Mouse (Mus musculus): ENCODE measurements at regions not wholly inside any gene's neighbourhood (a gene's known extent, or its start where the extent isn't known, plus 50 kb on each side); places are given as distances from the start of the nearest gene placed in this dataset.

- no peak for TF ChIP-seq CTCF (IDR thresholded peaks at IDR 0.05; ENCODE audit: low read depth)
- TF ChIP-seq EP300 (IDR thresholded peaks at IDR 0.05; ENCODE audit: low read depth), result no peak
- no peaks in the 10 kb centered on the region for H3K9me3 ChIP-seq (ENCODE audit: control insufficient read depth, low read length)
- no peak for ATAC-seq (ENCODE audit: insufficient read depth)
- no peaks in the 10 kb centered on the region for H3K27me3 ChIP-seq (ENCODE audit: control insufficient read depth, insufficient read depth, low read length)
- 61% methylated on average over 1 of the region's 1 CpGs for WGBS (ENCODE audit: insufficient replicate concordance)
- no peak for DNase-seq (ENCODE audit: low read depth in 3 of 3, low spot score in 3 of 3)
- H3K9ac ChIP-seq (replicated peaks), result no peak overlapping the region
- no peak overlapping the region for H3K4me2 ChIP-seq (ENCODE audit: low read depth)
- no peak overlapping the region for H3K4me3 ChIP-seq (ENCODE audit: insufficient read depth in 1 of 2, low read depth in 2 of 2, low read length in 2 of 2)
- no peaks in the 10 kb centered on the region for H3K4me1 ChIP-seq (replicated peaks; ENCODE audit: control insufficient read depth in 2 of 2, insufficient read depth in 2 of 2, low read length in 1 of 2)
- no peak overlapping the region for H3K27ac ChIP-seq
- no peaks in the 10 kb centered on the region for H3K36me3 ChIP-seq (replicated peaks; ENCODE audit: control insufficient read depth, insufficient read depth, low read depth)
Measured at GRCm38 (mm10) chr1:164620129-164620528, 162.0 kb upstream of the Atp1b1 start.

GRCm38 (mm10) chr1:164617871-164618270 lies 159.7 kb upstream of the Atp1b1 start:
- DNase-seq (ENCODE audit: low read depth in 3 of 3, low spot score in 3 of 3) (no peak), ATAC-seq (ENCODE audit: insufficient read depth) (no peak)
- no peaks in the 10 kb centered on the region for H3K4me1 ChIP-seq (replicated peaks; ENCODE audit: control insufficient read depth in 2 of 2, insufficient read depth in 2 of 2, low read length in 1 of 2)
- no peaks in the 10 kb centered on the region for H3K9me3 ChIP-seq (ENCODE audit: control insufficient read depth, low read length)
- no peak overlapping the region for H3K4me2 ChIP-seq (ENCODE audit: low read depth)
- H3K36me3 ChIP-seq (replicated peaks; ENCODE audit: control insufficient read depth, insufficient read depth, low read depth), result no peaks in the 10 kb centered on the region
- no peaks in the 10 kb centered on the region for H3K27me3 ChIP-seq (ENCODE audit: control insufficient read depth, insufficient read depth, low read length)
- no peak overlapping the region for H3K4me3 ChIP-seq (ENCODE audit: insufficient read depth in 1 of 2, low read depth in 2 of 2, low read length in 2 of 2)
- H3K27ac ChIP-seq, result no peak overlapping the region
- TF ChIP-seq CTCF (IDR thresholded peaks at IDR 0.05; ENCODE audit: low read depth), result no peak
- TF ChIP-seq EP300 (IDR thresholded peaks at IDR 0.05; ENCODE audit: low read depth), result no peak
- H3K9ac ChIP-seq (replicated peaks), result no peak overlapping the region

- ATAC-seq (ENCODE audit: insufficient read depth) (no peak), DNase-seq (ENCODE audit: low read depth in 3 of 3, low spot score in 3 of 3) (no peak)
- Histone ChIP-seq H3K4me1 (replicated peaks; ENCODE audit: control insufficient read depth in 2 of 2, insufficient read depth in 2 of 2, low read length in 1 of 2) (no peaks in the 10 kb centered on the region), H3K36me3 (replicated peaks; ENCODE audit: control insufficient read depth, insufficient read depth, low read depth) (no peaks in the 10 kb centered on the region), H3K4me2 (ENCODE audit: low read depth) (no peak overlapping the region), H3K9ac (replicated peaks) (no peak overlapping the region), H3K4me3 (ENCODE audit: insufficient read depth in 1 of 2, low read depth in 2 of 2, low read length in 2 of 2) (no peak overlapping the region), H3K27me3 (ENCODE audit: control insufficient read depth, insufficient read depth, low read length) (no peaks in the 10 kb centered on the region), H3K27ac (no peak overlapping the region), H3K9me3 (ENCODE audit: control insufficient read depth, low read length) (no peaks in the 10 kb centered on the region)
- 64% methylated on average over 5 of the region's 5 CpGs for WGBS (ENCODE audit: insufficient replicate concordance)
- TF ChIP-seq CTCF (IDR thresholded peaks at IDR 0.05; ENCODE audit: low read depth) (no peak), EP300 (IDR thresholded peaks at IDR 0.05; ENCODE audit: low read depth) (no peak)
Measured at GRCm38 (mm10) chr1:164607061-164607460, 148.9 kb upstream of the Atp1b1 start.

GRCm38 (mm10) chr1:164606141-164606754 lies 148.1 kb upstream of the Atp1b1 start:
- ATAC-seq (ENCODE audit: insufficient read depth) (no peak), DNase-seq (ENCODE audit: low read depth in 3 of 3, low spot score in 3 of 3) (no peak)
- no peaks in the 10 kb centered on the region for H3K4me1 ChIP-seq (replicated peaks; ENCODE audit: control insufficient read depth in 2 of 2, insufficient read depth in 2 of 2, low read length in 1 of 2)
- H3K27ac ChIP-seq, result no peak overlapping the region
- TF ChIP-seq CTCF (IDR thresholded peaks at IDR 0.05; ENCODE audit: low read depth) (no peak), EP300 (IDR thresholded peaks at IDR 0.05; ENCODE audit: low read depth) (no peak)
- H3K9me3 ChIP-seq (ENCODE audit: control insufficient read depth, low read length), result no peaks in the 10 kb centered on the region
- no peak overlapping the region for H3K4me2 ChIP-seq (ENCODE audit: low read depth)
- WGBS (ENCODE audit: insufficient replicate concordance), result 65% methylated on average over 8 of the region's 8 CpGs
- no peaks in the 10 kb centered on the region for H3K36me3 ChIP-seq (replicated peaks; ENCODE audit: control insufficient read depth, insufficient read depth, low read depth)
- no peaks in the 10 kb centered on the region for H3K27me3 ChIP-seq (ENCODE audit: control insufficient read depth, insufficient read depth, low read length)
- no peak overlapping the region for H3K4me3 ChIP-seq (ENCODE audit: insufficient read depth in 1 of 2, low read depth in 2 of 2, low read length in 2 of 2)
- H3K9ac ChIP-seq (replicated peaks), result no peak overlapping the region

- no peak overlapping the region for H3K4me2 ChIP-seq (ENCODE audit: low read depth)
- H3K9me3 ChIP-seq (ENCODE audit: control insufficient read depth, low read length), result no peaks in the 10 kb centered on the region
- H3K36me3 ChIP-seq (replicated peaks; ENCODE audit: control insufficient read depth, insufficient read depth, low read depth), result no peaks in the 10 kb centered on the region
- H3K27ac ChIP-seq, result no peak overlapping the region
- DNase-seq (ENCODE audit: low read depth in 3 of 3, low spot score in 3 of 3) (no peak), ATAC-seq (ENCODE audit: insufficient read depth) (no peak)
- TF ChIP-seq EP300 (IDR thresholded peaks at IDR 0.05; ENCODE audit: low read depth) (no peak), CTCF (IDR thresholded peaks at IDR 0.05; ENCODE audit: low read depth) (0 out of 2 replicates have a peak, but pooled peaks have one; percentile 16)
- no peak overlapping the region for H3K9ac ChIP-seq (replicated peaks)
- H3K27me3 ChIP-seq (ENCODE audit: control insufficient read depth, insufficient read depth, low read length), result no peaks in the 10 kb centered on the region
- H3K4me3 ChIP-seq (ENCODE audit: insufficient read depth in 1 of 2, low read depth in 2 of 2, low read length in 2 of 2), result no peak overlapping the region
- 53% methylated on average over 3 of the region's 3 CpGs for WGBS (ENCODE audit: insufficient replicate concordance)
- H3K4me1 ChIP-seq (replicated peaks; ENCODE audit: control insufficient read depth in 2 of 2, insufficient read depth in 2 of 2, low read length in 1 of 2), result no peaks in the 10 kb centered on the region
Measured at GRCm38 (mm10) chr1:164603433-164603832, 145.3 kb upstream of the Atp1b1 start.
